Mouse (Mus musculus) mature B cell (primary cell): ENCODE results near the gene Raet1e.
"Not testable (repeated sequence)": the region's sequence is repeated elsewhere in the genome, so short reads cannot be mapped to it uniquely, and the experiment has no call there.

ENCODE experiments used
- in situ Hi-C: fragments of 300-500 bp; cut with MboI; formaldehyde crosslinking; loops from 2 replicates; pipeline ENCODE4 v1.14.3; 2019

Gene Raet1e

GRCm38 (mm10) chr10:22158310-22158999 lies at the start of gene Raet1e, which contains the start of gene H60b:
Gene Raet1e (plus strand): TSS chr10:22158569.
Gene H60b (plus strand): TSS chr10:22158586.
- in situ Hi-C loops: loop anchor here (10.0 kb wide), 1 partner anchor 104 kb away; no protein-coding TSS in a partner anchor

GRCm38 (mm10) chr10:22140665-22141280 lies 17.6 kb upstream of the Raet1e start:
- in situ Hi-C loops: no loop called here

- in situ Hi-C loops: not testable (repeated sequence)
These were observed 16.2 kb upstream of the Raet1e start for GRCm38 (mm10) chr10:22142194-22142593.

GRCm38 (mm10) chr10:22142926-22143325 lies 15.4 kb upstream of the Raet1e start:
- in situ Hi-C loops: no loop called here

- in situ Hi-C loops: no loop called here
These were observed 9.8 kb upstream of the Raet1e start for GRCm38 (mm10) chr10:22148441-22149072.

GRCm38 (mm10) chr10:22149073-22149690 lies 9.2 kb upstream of the Raet1e start, which contains the start of gene E030030I06Rik:
Gene E030030I06Rik (minus strand): TSS chr10:22149270.
- in situ Hi-C loops: no loop called here

GRCm38 (mm10) chr10:22149691-22150465 lies 8.5 kb upstream of the Raet1e start:
- in situ Hi-C loops: loop anchor here (10.0 kb wide), 1 partner anchor 95 kb away; no protein-coding TSS in a partner anchor

GRCm38 (mm10) chr10:22150593-22150992 lies 7.8 kb upstream of the Raet1e start:
- in situ Hi-C loops: loop anchor here (10.0 kb wide), 1 partner anchor 96 kb away; no protein-coding TSS in a partner anchor

GRCm38 (mm10) chr10:22151056-22151862 lies 7.1 kb upstream of the Raet1e start:
- in situ Hi-C loops: loop anchor here (10.0 kb wide), 1 partner anchor 96 kb away; no protein-coding TSS in a partner anchor

GRCm38 (mm10) chr10:22151863-22152640 lies 6.3 kb upstream of the Raet1e start:
- in situ Hi-C loops: loop anchor here (10.0 kb wide), 1 partner anchor 97 kb away; no protein-coding TSS in a partner anchor

GRCm38 (mm10) chr10:22153147-22153690 lies 5.2 kb upstream of the Raet1e start:
- in situ Hi-C loops: loop anchor here (10.0 kb wide), 1 partner anchor 98 kb away; no protein-coding TSS in a partner anchor

- in situ Hi-C loops: loop anchor here (10.0 kb wide), 1 partner anchor 99 kb away; no protein-coding TSS in a partner anchor
These were observed 4.2 kb upstream of the Raet1e start for GRCm38 (mm10) chr10:22154127-22154526.

GRCm38 (mm10) chr10:22154871-22155799 lies 3.2 kb upstream of the Raet1e start:
- in situ Hi-C loops: loop anchor here (10.0 kb wide), 1 partner anchor 100 kb away; no protein-coding TSS in a partner anchor

- in situ Hi-C loops: loop anchor here (10.0 kb wide), 1 partner anchor 104 kb away; no protein-coding TSS in a partner anchor
These were observed 777 bp downstream of the Raet1e start for GRCm38 (mm10) chr10:22159131-22159561.

- in situ Hi-C loops: loop anchor here (10.0 kb wide), 1 partner anchor 105 kb away; no protein-coding TSS in a partner anchor
These were observed 1.3 kb downstream of the Raet1e start for GRCm38 (mm10) chr10:22159581-22160140.

GRCm38 (mm10) chr10:22163279-22163678 lies 4.9 kb downstream of the Raet1e start:
- in situ Hi-C loops: not testable (repeated sequence)
